Mouse (Mus musculus): ENCODE data around the gene Gm5934. TPM values are rescaled to one million over a fixed set of nuclear protein-coding genes. Genes with fewer than 3 reads are reported as not detected.

The Gm5934 gene
- not detected in 2 replicates for polyA plus RNA-seq (2012; rRNA removed)

DNA sequence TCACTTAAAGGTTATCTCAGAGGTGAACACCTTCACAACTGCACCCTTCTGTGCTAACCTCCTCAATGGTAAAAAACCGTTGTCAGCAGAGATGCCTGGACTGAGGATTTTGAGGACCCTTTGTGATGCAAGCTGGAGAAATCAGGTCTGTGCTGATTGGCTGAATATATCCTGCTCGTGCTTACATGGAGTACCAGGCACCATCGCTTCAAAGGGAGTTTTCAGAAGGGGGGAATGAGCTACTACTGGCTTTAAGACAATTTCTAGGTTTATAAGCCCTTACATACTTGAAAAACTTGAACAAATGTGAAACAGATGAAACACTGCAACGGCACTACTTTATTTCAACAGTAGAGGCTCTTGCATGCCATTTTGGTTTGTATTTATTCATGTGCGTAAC, at the start of gene Gm5934:
TSS of gene Gm5934 (minus strand) at position 101 of the 400 bp plus-strand sequence.

Other genes starting within 250 kb of the Gm5934 start
- not detected in 2 replicates for gene Gm4297, start 74.1 kb upstream of the Gm5934 start, polyA plus RNA-seq (2012; rRNA removed)